Mouse (Mus musculus): Measurements from ENCODE around the gene Snx30.

Gene Snx30

DNA sequence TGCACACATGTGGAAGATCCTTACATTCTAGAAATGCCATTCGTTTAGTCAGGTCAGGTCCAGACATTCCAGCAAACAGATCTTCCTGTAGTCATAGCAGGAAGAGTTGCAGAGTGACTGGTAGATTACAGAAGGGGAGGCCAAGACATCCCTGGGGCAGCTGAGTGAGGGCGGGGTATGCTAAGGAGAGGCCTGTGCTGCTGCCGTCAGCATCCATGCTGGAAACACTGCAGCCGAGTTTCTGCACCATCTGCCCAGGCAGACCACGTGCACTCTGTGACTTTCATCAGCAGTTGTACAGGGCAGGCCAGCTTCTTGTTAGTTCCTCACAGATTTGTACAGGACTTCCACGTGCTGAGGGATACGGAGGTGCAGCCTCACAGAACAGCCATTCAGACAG is 17.8 kb downstream of the Snx30 start:
- peak; percentile 9 for DNase-seq (ENCODE audit: low spot score)

DNA sequence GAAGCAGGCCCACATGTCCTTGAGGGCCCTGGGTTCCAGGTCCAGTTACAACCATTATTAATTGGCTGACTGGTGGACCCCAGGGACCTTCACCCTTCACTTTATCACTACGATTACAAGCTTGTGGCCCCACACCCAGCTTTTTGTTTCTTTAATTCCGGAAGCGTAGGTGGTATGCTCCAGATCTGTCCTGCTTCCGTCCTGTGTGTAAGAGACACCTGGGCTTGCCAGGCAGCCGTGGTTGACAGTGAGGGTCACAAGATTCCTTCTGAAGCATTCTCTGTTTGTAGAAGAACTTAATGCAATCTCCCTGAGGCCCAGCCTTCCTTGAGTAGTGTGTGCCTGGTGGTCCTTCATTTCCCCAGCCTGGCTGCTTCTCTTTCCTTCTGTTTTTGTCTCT is 19.2 kb downstream of the Snx30 start:
- no peak for DNase-seq (ENCODE audit: low spot score)

DNA sequence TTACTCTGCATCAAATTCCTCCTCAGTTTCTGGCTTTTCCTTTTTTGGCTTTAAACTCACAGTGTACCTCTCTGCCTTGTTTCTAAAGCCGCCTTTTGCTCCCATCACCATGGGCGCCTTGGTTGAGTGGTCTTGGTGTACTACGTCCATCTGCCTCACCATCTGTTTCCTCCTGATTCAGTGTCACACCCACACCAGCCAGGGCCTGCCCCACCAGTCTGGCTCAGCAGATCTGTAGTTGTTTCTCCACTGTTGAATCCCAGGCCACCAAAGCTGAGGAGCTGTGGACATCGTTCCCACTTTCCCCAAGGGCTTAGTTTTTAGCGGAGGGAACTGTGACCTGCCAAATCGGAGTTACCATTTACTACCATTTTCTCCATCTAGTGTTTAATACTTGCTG is 20.0 kb downstream of the Snx30 start:
- no peak for DNase-seq (ENCODE audit: low spot score)

DNA sequence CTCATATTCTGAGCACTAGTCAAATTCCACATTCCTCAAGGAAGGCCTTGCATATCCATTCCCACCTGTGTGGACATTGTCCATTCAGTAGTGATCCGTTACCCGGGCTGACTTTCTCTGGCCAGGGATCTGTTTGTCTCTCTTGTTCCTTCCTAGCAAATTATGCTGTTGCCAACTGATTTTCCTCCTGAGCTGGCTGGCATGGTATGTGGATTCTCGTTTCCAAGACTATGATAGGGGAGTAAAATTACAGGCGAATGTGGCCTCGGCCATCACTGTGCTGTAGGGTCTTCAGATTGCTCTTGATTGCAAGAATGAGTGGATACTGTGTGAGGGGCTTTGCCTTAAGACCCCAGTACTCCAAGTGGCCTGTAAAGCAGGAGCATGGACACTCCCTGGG is 20.7 kb downstream of the Snx30 start:
- no peak for DNase-seq (ENCODE audit: low spot score)

DNA sequence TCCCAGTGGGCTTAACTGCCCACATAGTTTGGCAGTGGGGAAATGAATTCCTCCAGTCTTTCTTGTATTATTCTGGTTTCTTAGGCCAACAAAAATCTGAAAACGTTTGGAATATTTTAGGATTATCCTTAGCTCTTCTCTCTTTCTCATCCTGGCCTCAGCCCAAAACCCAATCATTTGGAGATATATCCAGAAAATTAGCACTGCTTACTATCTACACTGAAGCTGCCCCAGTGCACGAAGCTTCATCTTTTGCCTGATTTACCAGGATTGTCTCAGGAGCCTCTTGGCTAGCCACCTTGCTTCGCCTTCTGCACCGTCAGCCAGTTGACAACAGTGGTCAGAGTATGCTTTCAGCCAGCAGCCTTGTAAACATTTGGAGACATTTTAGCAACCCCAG is 23.4 kb downstream of the Snx30 start:
- no peak for DNase-seq (ENCODE audit: low spot score)

DNA sequence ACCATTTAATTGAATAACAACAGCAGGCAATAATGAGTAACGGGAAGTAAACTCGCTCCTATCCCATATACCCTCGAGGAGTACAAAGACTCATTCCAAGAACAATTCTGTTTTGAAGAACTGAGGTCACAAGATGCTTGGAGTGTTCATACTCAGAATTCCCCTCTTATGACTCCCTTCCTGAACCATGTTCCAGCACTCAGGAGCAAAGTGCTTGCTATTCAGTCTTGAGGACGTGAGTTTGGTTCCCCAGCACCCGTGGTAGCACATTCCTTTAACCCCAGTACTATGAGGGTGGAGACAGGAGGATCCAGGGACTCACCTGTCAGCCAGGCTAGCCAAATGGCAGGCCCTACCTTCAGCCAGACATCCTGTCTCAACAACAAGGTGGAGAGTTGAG is 25.4 kb downstream of the Snx30 start:
- DNase-seq (ENCODE audit: low spot score) = no peak

DNA sequence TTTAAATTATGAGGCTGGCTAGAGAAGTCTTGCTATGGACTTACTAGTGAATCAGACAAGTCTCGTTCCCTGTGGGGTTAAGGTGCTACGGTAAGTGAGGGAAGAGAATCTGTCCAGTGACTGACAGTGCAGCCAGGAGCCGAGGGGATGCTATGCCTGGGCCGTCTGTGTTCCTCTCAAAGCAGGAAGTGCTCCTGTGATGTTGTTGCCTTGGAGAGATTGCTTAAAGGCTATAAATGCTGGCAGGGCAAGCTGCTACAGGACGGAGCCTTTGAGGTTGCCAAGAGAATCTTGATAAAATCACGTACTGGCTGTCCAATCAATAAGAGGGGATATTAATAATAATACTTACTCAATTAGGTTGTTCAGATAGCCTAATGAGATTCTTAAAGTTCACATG is 27.2 kb downstream of the Snx30 start:
- no peak for DNase-seq (ENCODE audit: low spot score)

DNA sequence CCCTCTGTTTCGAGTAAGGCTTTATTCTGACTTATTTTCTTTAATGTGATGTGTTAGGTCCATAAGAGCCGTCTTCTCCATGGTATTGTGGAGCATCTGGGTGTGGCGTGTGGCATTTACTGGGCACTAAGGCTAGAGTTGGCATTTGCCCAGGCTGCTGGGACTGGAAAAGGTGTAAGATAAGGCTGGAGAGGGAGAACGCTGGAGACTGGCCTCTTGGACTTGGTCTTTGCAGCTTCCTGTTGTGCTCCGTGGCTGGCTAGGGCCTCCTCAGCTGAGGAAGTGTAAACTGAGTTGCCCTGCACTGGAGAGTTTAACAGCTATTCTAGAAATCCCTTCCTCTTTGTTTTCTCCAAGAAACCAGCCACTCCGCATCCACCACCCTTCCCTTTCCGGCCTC is 32.0 kb downstream of the Snx30 start:
- no peak for DNase-seq (ENCODE audit: low spot score)

DNA sequence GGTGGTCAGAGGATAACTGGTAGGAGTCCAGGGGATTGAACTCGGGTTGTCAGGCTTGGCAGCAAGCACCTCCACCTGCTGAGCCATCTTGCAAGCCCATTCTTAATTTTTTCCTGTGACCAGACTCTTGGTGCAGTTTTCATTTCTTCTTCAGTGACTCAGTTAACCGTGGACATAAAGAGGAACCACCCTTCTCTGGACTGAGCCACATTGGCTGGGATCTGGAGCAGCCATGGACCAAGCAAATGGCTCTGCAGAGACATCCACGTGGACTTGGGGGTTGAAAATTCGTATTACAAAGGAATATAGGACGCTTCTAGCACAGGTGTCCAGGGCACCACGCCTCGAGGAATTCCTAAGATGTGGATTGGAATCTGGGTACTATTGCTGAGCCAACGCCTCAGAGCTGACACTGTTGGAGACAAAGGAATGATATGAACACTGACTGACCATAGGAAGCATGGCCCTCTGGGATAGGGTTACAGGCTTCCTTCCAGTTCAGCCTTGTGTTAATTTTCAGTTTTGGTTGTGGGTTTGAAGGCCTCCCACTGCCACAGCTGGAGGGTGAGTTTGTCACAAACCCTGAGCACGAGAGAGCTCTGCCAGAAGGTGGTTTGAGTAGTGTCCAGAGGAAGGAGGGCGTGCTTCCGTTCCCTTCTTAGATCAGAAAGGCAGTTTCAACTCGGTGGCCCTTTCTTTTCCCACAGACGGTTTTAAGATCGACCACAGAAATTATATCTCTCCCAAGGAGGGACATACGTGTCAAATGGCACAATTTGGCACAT is 39.0 kb downstream of the Snx30 start:
- DNase-seq (ENCODE audit: low spot score) = no peak

DNA sequence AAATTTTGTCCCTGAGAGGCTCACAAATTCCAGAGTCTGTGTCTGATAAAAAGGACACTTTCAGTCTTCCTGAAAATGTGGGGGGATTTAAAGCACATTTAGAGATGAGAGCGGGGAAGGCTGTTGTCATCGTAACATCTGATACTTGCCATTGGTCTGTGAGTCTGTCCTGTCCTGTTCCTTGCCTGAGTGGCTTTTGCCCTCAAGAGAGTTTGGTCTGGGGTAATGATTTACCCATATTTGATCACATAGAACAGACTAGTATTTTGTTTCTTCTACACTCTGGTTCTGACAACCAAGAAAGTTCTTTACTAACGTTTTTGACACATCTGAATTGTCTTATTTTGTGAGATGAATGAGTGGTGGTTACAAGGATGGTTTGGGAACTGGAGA is 39.6 kb downstream of the Snx30 start:
- DNase-seq (ENCODE audit: low spot score) = no peak

DNA sequence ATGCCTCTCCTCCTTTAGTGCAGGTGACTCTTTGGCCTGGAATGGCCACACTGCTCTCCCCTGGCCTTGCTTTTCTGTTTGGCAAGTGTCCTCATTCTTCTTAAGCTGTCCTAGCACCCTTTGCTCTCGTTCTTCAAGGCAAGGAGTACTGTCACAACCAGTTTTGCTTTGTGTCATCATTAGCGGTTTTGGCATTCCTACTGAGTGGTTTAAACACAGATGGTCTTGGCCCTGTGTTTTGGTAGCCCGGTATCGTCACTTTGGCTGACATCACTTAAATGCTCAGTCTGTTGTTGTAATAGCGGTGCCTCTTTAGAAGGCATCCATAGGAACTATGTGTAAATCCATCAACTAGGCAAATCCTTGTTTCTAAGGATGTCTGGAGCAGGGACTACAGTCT is 41.8 kb downstream of the Snx30 start:
- no peak for DNase-seq (ENCODE audit: low spot score)

DNA sequence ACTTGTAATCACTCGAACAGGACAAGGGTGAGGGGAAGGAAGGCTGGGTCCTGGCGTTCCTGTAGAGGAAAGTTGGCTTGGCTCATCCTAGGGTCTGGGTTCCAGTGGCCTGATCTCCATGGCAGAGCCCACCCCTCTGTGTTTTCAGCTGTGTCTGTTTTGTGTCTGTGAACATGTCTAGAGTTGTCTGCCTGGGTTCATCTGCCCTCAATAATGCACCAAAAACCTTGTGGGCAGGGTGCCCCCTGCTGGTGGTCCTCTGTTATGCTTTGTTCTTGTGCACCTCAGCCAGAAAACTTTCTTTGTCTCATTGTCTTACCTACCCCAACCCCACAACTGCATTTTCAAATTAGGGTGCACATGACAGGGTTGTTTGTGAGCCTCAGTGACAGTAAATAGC is 44.5 kb downstream of the Snx30 start:
- DNase-seq (ENCODE audit: low spot score) = peak; percentile 83

DNA sequence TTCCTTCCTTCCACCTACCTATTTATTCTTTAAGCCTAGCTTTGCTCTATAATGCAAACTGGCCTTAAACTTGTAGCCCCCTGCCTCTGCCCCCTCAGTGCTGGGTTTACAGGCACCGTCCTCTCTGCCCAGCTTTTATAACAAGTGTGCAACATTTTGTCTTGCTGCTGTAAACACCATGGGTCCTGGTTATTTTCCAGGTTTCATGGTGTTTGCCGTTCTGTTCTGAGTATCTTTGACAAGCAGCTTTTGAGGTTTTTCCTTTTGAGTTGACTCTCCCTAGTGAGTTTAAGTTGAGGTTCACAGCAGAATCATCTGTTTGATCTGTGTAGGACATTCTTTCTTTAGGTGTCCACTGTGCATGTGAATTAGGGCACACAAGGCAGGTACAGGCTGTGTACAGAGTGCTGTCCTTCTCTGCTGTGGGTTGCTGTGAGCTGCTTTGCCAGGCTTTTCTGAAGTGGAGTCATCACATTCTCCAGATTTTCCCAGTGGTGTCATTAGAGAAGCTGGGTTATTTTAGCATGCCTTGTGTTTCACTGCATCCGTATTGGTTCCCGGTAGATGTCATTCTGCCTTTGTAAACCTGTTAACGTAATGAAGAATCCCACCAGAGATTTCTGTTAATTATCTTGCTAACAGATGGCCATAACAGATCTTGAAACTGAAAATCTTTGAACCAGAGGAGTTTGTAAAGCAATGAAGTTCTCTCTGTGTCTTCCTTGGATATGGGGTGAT is 45.4 kb downstream of the Snx30 start:
- DNase-seq (ENCODE audit: low spot score) = no peak

DNA sequence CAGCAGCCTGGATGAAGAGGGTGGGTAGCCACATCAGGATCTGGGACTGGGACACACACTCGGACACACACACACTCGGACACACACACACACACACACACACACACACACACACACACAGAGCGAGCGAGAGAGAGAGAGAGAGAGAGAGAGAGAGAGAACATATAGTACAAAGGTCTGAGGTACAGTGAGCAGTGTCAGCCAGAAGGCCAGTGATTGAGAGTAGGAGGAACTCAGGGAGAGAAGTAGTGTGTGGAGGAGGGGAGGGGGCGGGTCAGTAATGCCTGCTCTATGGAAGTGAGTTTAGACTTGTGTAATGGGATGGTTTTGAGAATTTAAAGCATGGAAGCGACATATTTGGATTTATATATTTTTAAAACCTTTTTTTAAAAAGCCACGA is 47.5 kb downstream of the Snx30 start:
- no peak for DNase-seq (ENCODE audit: low spot score)

DNA sequence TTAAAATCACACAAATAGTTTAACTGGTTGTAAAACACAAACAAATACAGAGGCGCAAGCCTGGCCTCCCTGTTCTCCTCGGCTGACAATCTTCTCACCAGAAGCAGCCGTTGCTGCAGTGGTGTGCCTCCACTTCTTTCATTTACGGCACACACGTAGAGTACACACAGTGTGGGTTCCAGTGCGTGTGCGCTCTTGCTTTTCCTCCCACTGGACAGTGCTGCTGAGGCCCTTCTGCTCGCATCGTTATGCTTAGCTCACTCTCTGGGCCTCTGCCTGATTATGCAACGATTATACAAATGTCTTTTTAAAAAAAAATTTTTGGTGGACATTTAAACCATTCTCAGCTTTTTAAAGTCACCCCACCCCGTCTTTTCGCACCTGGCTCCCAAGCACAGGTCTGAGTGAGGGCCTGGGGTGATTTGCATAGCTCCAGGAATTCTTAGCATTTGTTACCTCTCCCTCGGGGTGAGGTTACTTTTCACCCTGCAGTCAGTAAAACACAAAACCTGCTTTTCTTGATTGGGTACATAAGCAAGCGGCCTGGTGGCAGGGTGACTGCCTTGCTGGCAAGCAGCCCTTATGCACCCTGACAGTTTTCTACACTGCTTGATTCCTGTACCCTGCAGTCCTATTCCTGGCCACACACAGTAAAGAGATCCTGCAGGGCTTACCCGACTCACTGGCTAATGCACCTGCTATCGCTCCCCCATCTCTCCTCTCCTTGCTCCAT is 54.2 kb downstream of the Snx30 start:
- peak; percentile 6 for DNase-seq (ENCODE audit: low spot score)

DNA sequence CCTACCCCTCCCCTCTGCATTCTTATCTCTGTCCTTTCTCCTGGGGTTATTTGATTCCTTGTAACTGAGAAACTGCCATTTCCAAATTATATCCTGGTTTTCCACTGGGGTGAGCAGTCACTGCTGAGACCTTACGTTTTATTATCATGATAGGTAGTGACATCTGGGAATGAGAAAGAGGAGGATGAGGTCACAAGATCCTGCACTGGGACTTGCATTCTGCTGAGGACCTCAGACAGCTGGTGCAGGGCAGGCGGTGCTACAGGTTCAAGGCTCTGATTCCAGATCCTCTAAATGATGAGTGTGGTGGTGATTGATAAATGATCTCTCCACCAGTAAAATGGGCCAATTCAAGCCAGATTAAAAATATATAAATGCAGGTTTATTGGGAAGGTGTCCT is 54.8 kb downstream of the Snx30 start:
- no peak for DNase-seq (ENCODE audit: low spot score)

DNA sequence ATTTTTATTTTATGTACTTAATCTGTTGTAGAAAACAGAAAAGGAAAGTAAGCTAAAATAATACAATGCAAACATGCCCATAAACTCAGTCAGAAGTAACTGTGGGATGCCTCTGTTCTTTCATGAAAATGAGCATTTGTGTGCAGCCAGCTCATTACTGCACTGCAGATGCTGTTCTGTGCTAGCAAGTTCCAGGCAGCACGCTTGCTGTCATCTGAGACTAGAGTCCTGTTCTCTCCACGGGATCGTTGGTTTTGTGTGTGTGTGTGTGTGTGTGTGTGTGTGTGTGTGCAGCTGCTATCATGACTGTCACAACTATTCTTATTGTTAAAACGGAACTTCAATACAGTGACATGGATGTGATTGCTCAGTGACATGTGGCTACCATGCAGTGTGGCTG is 56.2 kb downstream of the Snx30 start:
- no peak for DNase-seq (ENCODE audit: low spot score)

DNA sequence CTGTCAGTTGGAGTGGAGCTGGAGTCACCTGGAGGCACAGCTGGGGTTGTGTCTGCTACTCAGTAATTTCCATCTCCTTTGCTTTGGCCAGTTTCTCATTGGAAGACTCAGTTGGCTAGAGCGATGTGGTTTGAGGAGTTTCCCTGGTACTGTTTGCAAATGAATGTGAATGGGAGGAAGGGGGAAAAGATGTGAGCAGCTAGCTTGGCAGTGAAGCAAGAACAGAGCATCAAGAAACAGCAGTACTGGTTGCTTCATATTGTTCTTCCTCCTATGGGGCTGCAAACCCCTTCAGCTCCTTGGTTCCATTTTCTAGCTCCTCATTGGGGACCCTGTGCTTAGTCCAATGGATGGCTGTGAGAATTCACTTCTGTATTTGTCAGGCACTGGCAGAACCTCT is 56.7 kb downstream of the Snx30 start:
- no peak for DNase-seq (ENCODE audit: low spot score)

DNA sequence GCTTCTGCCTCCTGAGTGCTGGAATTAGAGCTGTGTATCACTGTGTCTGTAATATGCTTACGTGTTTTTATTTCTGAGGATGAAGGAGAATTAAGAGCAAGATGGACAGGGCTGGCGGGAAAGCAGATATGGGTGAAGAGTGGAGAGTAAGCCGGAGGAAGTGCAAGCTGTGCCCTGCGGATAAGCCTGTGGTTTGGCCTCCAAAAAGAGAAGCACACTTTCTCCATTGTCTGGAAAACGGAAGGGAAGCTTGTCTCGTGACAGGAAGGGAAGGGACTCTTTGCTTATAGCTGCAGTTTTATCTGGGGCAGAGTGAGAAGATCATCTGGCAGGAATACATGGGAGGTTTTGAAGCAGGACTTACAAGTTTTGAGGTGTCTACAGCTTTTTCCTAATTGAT is 58.2 kb downstream of the Snx30 start:
- no peak for DNase-seq (ENCODE audit: low spot score)

DNA sequence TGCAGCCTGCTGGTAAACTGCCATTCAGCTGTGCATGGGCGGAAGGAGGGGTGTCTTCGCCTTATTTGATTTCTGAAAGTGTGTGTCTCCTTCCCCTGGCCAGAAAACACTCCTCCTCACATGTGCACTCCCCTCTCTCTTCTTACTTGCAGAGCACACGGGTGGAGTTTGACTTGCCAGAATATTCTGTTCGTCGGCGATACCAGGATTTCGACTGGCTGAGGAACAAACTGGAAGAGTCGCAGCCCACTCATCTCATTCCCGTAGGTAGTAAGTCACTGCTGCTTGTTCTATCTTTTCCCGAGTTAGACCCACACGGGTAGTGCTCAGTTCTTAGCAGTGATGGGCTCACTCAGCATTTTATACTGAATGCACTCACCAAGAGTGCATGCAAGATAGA is 62.4 kb downstream of the Snx30 start:
- DNase-seq (ENCODE audit: low spot score) = no peak

DNA sequence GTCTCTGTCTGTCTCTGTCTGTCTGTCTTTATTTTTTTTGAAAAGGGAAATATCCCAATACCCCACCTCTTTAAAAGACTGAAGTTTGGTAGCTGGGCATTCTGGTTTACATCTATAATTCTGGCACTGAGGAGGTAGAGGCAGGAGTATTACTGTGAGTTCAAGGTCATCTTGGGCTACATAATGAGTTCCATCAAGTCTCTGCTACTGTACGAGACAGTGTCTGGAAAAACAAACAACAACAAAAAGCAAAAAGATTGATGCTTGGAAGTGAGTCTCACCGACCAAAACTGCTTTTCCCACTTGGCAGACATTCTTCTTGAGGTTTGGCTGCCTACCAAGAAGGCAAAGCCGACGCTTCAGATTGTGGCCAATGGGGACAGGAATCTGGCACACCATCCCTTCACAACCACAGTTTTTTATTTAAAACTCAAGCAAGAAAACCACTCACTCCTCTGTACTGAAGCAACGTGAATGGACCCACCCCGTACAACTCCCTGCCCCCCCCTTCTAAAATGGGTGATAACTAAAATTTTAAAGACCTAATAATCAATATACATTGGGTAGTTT is 63.9 kb downstream of the Snx30 start:
- no peak for DNase-seq (ENCODE audit: low spot score)

DNA sequence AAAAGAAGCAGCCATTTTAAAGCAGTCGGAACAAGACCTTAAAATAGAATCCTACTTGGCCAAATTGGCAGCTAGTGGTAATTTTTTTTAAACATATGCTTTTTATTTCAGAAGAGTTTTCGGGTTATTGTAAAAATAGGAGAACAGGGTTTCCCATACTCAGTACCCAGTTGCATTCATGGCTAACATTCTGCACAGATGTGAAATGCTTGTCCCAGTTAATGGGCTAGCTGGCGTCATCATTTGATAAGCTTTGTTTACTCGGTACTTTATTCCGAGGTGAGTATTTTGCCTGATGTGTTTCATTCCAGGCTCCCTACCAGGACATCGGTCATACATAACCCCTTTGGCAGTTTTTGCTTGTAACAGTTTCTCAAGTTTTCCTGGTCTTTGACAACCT is 64.8 kb downstream of the Snx30 start:
- DNase-seq (ENCODE audit: low spot score) = no peak

Data from embryo, embryonic 10.5 days (tissue).